Mouse (Mus musculus) spleen, adult 2 months (tissue): Measurements from ENCODE around the gene Zfyve21.

Experiments used
- CTCF ChIP-seq: fragments of 200-500 bp; IDR thresholded peaks from 2 replicates; pipeline ENCODE4 v1.5.1; 2011; ENCODE audit warnings: mild to moderate bottlenecking, inconsistent platforms; ENCODE audit not compliant: insufficient read depth, insufficient read length, insufficient replicate concordance; ENCODE audit errors: extremely low read depth
- POLR2A ChIP-seq: fragments of 200-500 bp; IDR thresholded peaks from 2 replicates; pipeline ENCODE4 v1.6.1; 2011; ENCODE audit warnings: low read depth, low read length, inconsistent platforms

DNA sequence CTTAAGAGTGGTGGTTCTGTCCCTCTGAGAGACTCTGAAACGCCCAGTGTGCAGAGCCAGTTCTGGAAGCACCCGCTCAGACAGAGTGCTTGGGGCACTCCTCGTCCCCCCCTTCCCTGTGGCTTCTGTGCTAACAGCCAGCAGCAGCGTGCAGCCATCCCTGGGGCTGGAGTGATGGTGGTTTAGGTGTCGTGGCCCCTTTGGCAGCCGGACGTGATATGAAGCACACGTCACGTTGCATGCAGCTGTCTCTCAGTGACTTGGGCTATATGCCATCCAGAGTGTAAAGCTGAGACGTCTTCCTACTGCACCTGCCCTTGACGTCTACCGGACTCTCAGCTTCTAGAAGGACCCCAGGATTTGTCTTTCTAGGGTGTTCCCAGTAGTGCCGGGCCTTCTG, 15.5 kb upstream of the Zfyve21 start:
- no peak for TF ChIP-seq CTCF
- TF ChIP-seq POLR2A, result no peak
